Mouse (Mus musculus): ENCODE measurements at regions not wholly inside any gene's neighbourhood (a gene's known extent, or its start where the extent isn't known, plus 50 kb on each side); places are given as distances from the start of the nearest gene placed in this dataset.

- WGBS = 86% methylated on average over 5 of the region's 5 CpGs
- H3K9me3 ChIP-seq = no peaks in the 10 kb centered on the region
- no peaks in the 10 kb centered on the region; the same call in 1 of the 2 replicates for H3K27me3 ChIP-seq (replicated peaks)
- H3K4me3 ChIP-seq = no peak overlapping the region
- no peak overlapping the region for H3K27ac ChIP-seq
- no peaks in the 10 kb centered on the region for H3K36me3 ChIP-seq (replicated peaks)
- ATAC-seq (replicated peaks) = no peak
- no peak overlapping the region for H3K4me2 ChIP-seq
- no peaks in the 10 kb centered on the region for H3K4me1 ChIP-seq
- no peak overlapping the region for H3K9ac ChIP-seq
Observed at GRCm38 (mm10) chr3:145705317-145705716, 53.2 kb upstream of the Ddah1 start.

GRCm38 (mm10) chr3:145704054-145704453 lies 54.3 kb upstream of the Ccn1 start:
- Histone ChIP-seq H3K27ac (no peak overlapping the region), H3K4me3 (no peak overlapping the region), H3K9me3 (no peaks in the 10 kb centered on the region), H3K36me3 (replicated peaks) (no peaks in the 10 kb centered on the region), H3K4me2 (no peak overlapping the region), H3K9ac (no peak overlapping the region), H3K4me1 (no peaks in the 10 kb centered on the region), H3K27me3 (replicated peaks) (no peaks in the 10 kb centered on the region; the same call in 1 of the 2 replicates)
- no peak for ATAC-seq (replicated peaks)
- 63% methylated on average over 9 of the region's 9 CpGs for WGBS

GRCm38 (mm10) chr3:145703411-145703924 lies 53.7 kb upstream of the Ccn1 start:
- Histone ChIP-seq H3K9ac (no peak overlapping the region), H3K9me3 (no peaks in the 10 kb centered on the region), H3K36me3 (replicated peaks) (no peaks in the 10 kb centered on the region), H3K27me3 (replicated peaks) (no peaks in the 10 kb centered on the region; the same call in 1 of the 2 replicates), H3K4me1 (no peaks in the 10 kb centered on the region), H3K27ac (0 out of 2 replicates have a peak overlapping the region, but pooled peaks have one; percentile 3), H3K4me2 (no peak overlapping the region), H3K4me3 (no peak overlapping the region)
- WGBS = 15% methylated on average over 11 of the region's 11 CpGs
- ATAC-seq (replicated peaks) = no peak

GRCm38 (mm10) chr3:145702739-145703138 lies 53.0 kb upstream of the Ccn1 start:
- Histone ChIP-seq H3K9me3 (no peaks in the 10 kb centered on the region), H3K4me1 (no peaks in the 10 kb centered on the region), H3K36me3 (replicated peaks) (no peaks in the 10 kb centered on the region), H3K9ac (no peak overlapping the region), H3K4me2 (no peak overlapping the region), H3K27ac (no peak overlapping the region), H3K27me3 (replicated peaks) (no peaks in the 10 kb centered on the region; the same call in 1 of the 2 replicates), H3K4me3 (no peak overlapping the region)
- 64% methylated on average over 5 of the region's 5 CpGs for WGBS
- no peak for ATAC-seq (replicated peaks)

- Histone ChIP-seq H3K27ac (no peak overlapping the region), H3K4me2 (no peak overlapping the region), H3K36me3 (replicated peaks) (no peaks in the 10 kb centered on the region), H3K4me3 (no peak overlapping the region), H3K9me3 (no peaks in the 10 kb centered on the region), H3K27me3 (replicated peaks) (no peaks in the 10 kb centered on the region; the same call in 1 of the 2 replicates), H3K9ac (no peak overlapping the region), H3K4me1 (no peaks in the 10 kb centered on the region)
- 81% methylated on average over 6 of the region's 6 CpGs for WGBS
- ATAC-seq (replicated peaks) = 0 out of 2 replicates have a peak, but pooled peaks have one; percentile 48
Observed at GRCm38 (mm10) chr3:145701945-145702344, 52.2 kb upstream of the Ccn1 start.

Measured in midbrain, embryonic 15.5 days (tissue).